Mouse (Mus musculus) kidney, embryonic 14.5 days (tissue): ENCODE results near the gene Tm9sf2. TPM values are rescaled to one million over a fixed set of nuclear protein-coding genes. Genes with fewer than 3 reads are reported as not detected.

Experiments used
- ATAC-seq: fragments of 200-750 bp; cut with Nextera tagmentation; 2 replicates; pipeline ENCODE4 v1.8.0; 2017; ENCODE audit warnings: moderate number of reproducible peaks, mild to moderate bottlenecking, moderate TSS enrichment, moderate library complexity; ENCODE audit not compliant: low FRiP score, low TSS enrichment
- H3K27ac ChIP-seq: fragments of 300-500 bp; sonication (generic); 2 replicates; pipeline ENCODE4 v1.5.1; 2014; ENCODE audit warnings: low read depth, mild to moderate bottlenecking, low read length, moderate library complexity, mixed read lengths
- H3K27me3 ChIP-seq: fragments of 300-500 bp; sonication (generic); 2 replicates; pipeline ENCODE4 v1.6.1; 2014; ENCODE audit warnings: mild to moderate bottlenecking, low read length; ENCODE audit not compliant: control insufficient read depth, insufficient read depth
- H3K36me3 ChIP-seq: fragments of 300-500 bp; sonication (generic); 2 replicates; pipeline ENCODE4 v1.6.1; 2014; ENCODE audit warnings: low read length, mixed read lengths; ENCODE audit not compliant: control insufficient read depth, insufficient read depth
- H3K4me1 ChIP-seq: fragments of 300-500 bp; sonication (generic); 2 replicates; pipeline ENCODE4 v1.6.1; 2014; ENCODE audit warnings: low read length, mixed read lengths; ENCODE audit not compliant: control insufficient read depth, insufficient read depth
- H3K4me2 ChIP-seq: fragments of 300-500 bp; sonication (generic); replicated peaks from 2 replicates; pipeline ENCODE4 v1.6.1; 2014; ENCODE audit warnings: low read depth, mild to moderate bottlenecking, low read length
- H3K4me3 ChIP-seq: fragments of 300-500 bp; sonication (generic); 2 replicates; pipeline ENCODE4 v1.5.1; 2014; ENCODE audit warnings: mild to moderate bottlenecking, low read length
- H3K9ac ChIP-seq: fragments of 300-500 bp; sonication (generic); 2 replicates; pipeline ENCODE4 v1.6.1; 2014; ENCODE audit warnings: low read depth, mild to moderate bottlenecking, low read length, moderate library complexity
- H3K9me3 ChIP-seq: fragments of 300-500 bp; sonication (generic); 2 replicates; pipeline ENCODE4 v1.6.1; 2016; ENCODE audit warnings: low read length; ENCODE audit not compliant: control insufficient read depth
- WGBS: fragments of 180-500 bp; shearing (Covaris S2); extraction: QIAGEN DNeasy Blood & Tissue Kit; methylation state at CpG from one replicate; pipeline ENCODE4 v1.1.7; 2014; 5-methylcytosine and 5-hydroxymethylcytosine counted together
- polyA plus RNA-seq: library from polyadenylated mRNA; unstranded; fragments of >200 nt; fragmentation: Nextera tagmentation; extraction: Ambion mirVana; gene quantifications from 2 replicates; pipeline ENCODE4 v1.2.1, GENCODE M21; 2014

Tm9sf2 gene
- polyA plus RNA-seq, 1 experiment from 2014 or later, result 173 TPM

GRCm38 (mm10) chr14:122111681-122112080 is 4.8 kb downstream of the Tm9sf2 start:
- WGBS, result 92% methylated on average over 2 of the region's 2 CpGs
- ATAC-seq, result no peak

GRCm38 (mm10) chr14:122112311-122112710 is 5.5 kb downstream of the Tm9sf2 start:
- Histone ChIP-seq H3K27me3 (no peaks in the 10 kb centered on the region), H3K9ac (no peak overlapping the region), H3K4me3 (no peak overlapping the region), H3K36me3 (peaks cover 8% of the 10 kb centered on the region), H3K9me3 (no peaks in the 10 kb centered on the region), H3K4me2 (no peak overlapping the region), H3K4me1 (peaks cover 16% of the 10 kb centered on the region; the same call in 1 of the 2 replicates), H3K27ac (no peak overlapping the region)
- WGBS, result 82% methylated on average over 5 of the region's 5 CpGs
- no peak for ATAC-seq

More at GRCm38 (mm10) chr14:122111681-122112080, 4.8 kb downstream of the Tm9sf2 start:
- no peak overlapping the region for H3K4me2 ChIP-seq
- no peaks in the 10 kb centered on the region for H3K27me3 ChIP-seq
- H3K9me3 ChIP-seq, result no peaks in the 10 kb centered on the region
- H3K36me3 ChIP-seq, result peaks cover 8% of the 10 kb centered on the region
- no peak overlapping the region for H3K9ac ChIP-seq
- peaks cover 13% of the 10 kb centered on the region; the same call in 1 of the 2 replicates for H3K4me1 ChIP-seq
- H3K27ac ChIP-seq, result no peak overlapping the region
- no peak overlapping the region for H3K4me3 ChIP-seq

- H3K4me1 ChIP-seq, result peaks cover 6% of the 10 kb centered on the region; the same call in 1 of the 2 replicates
- H3K4me3 ChIP-seq, result no peak overlapping the region
- H3K9ac ChIP-seq, result no peak overlapping the region
- no peak overlapping the region for H3K27ac ChIP-seq
- H3K9me3 ChIP-seq, result no peaks in the 10 kb centered on the region
- no peak overlapping the region for H3K4me2 ChIP-seq
- no peak for ATAC-seq
- H3K36me3 ChIP-seq, result peaks cover 8% of the 10 kb centered on the region
- no peaks in the 10 kb centered on the region for H3K27me3 ChIP-seq
- WGBS, result 93% methylated on average over 1 of the region's 1 CpGs
Observed at GRCm38 (mm10) chr14:122116200-122116599, 9.4 kb downstream of the Tm9sf2 start.

GRCm38 (mm10) chr14:122130111-122130797 is 23.4 kb downstream of the Tm9sf2 start:
- no peak for ATAC-seq
- no peak overlapping the region for H3K4me3 ChIP-seq
- H3K4me2 ChIP-seq, result no peak overlapping the region
- H3K4me1 ChIP-seq, result no peaks in the 10 kb centered on the region
- WGBS, result 86% methylated on average over 5 of the region's 5 CpGs
- H3K27ac ChIP-seq, result no peak overlapping the region
- no peaks in the 10 kb centered on the region for H3K9me3 ChIP-seq
- H3K36me3 ChIP-seq, result peaks cover 41% of the 10 kb centered on the region
- H3K9ac ChIP-seq, result no peak overlapping the region
- H3K27me3 ChIP-seq, result no peaks in the 10 kb centered on the region

GRCm38 (mm10) chr14:122131644-122132043 is 24.8 kb downstream of the Tm9sf2 start:
- Histone ChIP-seq H3K27me3 (no peaks in the 10 kb centered on the region), H3K9me3 (no peaks in the 10 kb centered on the region), H3K4me3 (no peak overlapping the region), H3K9ac (no peak overlapping the region), H3K27ac (no peak overlapping the region), H3K4me1 (no peaks in the 10 kb centered on the region), H3K36me3 (peaks cover 33% of the 10 kb centered on the region), H3K4me2 (no peak overlapping the region)
- no peak for ATAC-seq
- WGBS, result 85% methylated on average over 2 of the region's 2 CpGs

- Histone ChIP-seq H3K4me1 (no peaks in the 10 kb centered on the region), H3K4me2 (no peak overlapping the region), H3K9ac (no peak overlapping the region), H3K27me3 (no peaks in the 10 kb centered on the region), H3K36me3 (peaks cover 50% of the 10 kb centered on the region), H3K9me3 (no peaks in the 10 kb centered on the region), H3K4me3 (no peak overlapping the region), H3K27ac (no peak overlapping the region)
- 83% methylated on average over 3 of the region's 3 CpGs for WGBS
- no peak for ATAC-seq
Observed at GRCm38 (mm10) chr14:122136368-122136928, 29.6 kb downstream of the Tm9sf2 start.

- H3K36me3 ChIP-seq, result peaks cover 56% of the 10 kb centered on the region
Observed at GRCm38 (mm10) chr14:122137234-122137633, 30.4 kb downstream of the Tm9sf2 start.

GRCm38 (mm10) chr14:122140126-122140525 is 33.3 kb downstream of the Tm9sf2 start:
- 82% methylated on average over 1 of the region's 1 CpGs for WGBS
- no peak overlapping the region for H3K9ac ChIP-seq
- H3K9me3 ChIP-seq, result no peaks in the 10 kb centered on the region
- H3K4me2 ChIP-seq, result no peak overlapping the region
- H3K27ac ChIP-seq, result no peak overlapping the region
- peaks cover 71% of the 10 kb centered on the region for H3K36me3 ChIP-seq
- no peak for ATAC-seq
- no peaks in the 10 kb centered on the region for H3K4me1 ChIP-seq
- H3K27me3 ChIP-seq, result no peaks in the 10 kb centered on the region
- H3K4me3 ChIP-seq, result no peak overlapping the region

More at GRCm38 (mm10) chr14:122137234-122137633, 30.4 kb downstream of the Tm9sf2 start:
- H3K9me3 ChIP-seq, result no peaks in the 10 kb centered on the region
- ATAC-seq, result no peak
- no peak overlapping the region for H3K4me3 ChIP-seq
- no peaks in the 10 kb centered on the region for H3K4me1 ChIP-seq
- H3K27ac ChIP-seq, result no peak overlapping the region
- no peak overlapping the region for H3K9ac ChIP-seq
- no peaks in the 10 kb centered on the region for H3K27me3 ChIP-seq
- H3K4me2 ChIP-seq, result no peak overlapping the region
- WGBS, result 70% methylated on average over 7 of the region's 7 CpGs

- H3K36me3 ChIP-seq, result peaks cover 89% of the 10 kb centered on the region
- no peak overlapping the region for H3K4me3 ChIP-seq
- H3K4me1 ChIP-seq, result no peaks in the 10 kb centered on the region
- H3K4me2 ChIP-seq, result no peak overlapping the region
- H3K9me3 ChIP-seq, result no peaks in the 10 kb centered on the region
- no peak for ATAC-seq
- WGBS, result 92% methylated on average over 4 of the region's 4 CpGs
- no peak overlapping the region for H3K27ac ChIP-seq
- H3K9ac ChIP-seq, result no peak overlapping the region
- no peaks in the 10 kb centered on the region for H3K27me3 ChIP-seq
Observed at GRCm38 (mm10) chr14:122143585-122144269, 36.9 kb downstream of the Tm9sf2 start.
